Mouse (Mus musculus) erythroid progenitor cell, adult 5-6 weeks (primary cell): ENCODE measurements at regions not wholly inside any gene's neighbourhood (a gene's known extent, or its start where the extent isn't known, plus 50 kb on each side); places are given as distances from the start of the nearest gene placed in this dataset.
"Not testable (repeated sequence)": the region's sequence is repeated elsewhere in the genome, so short reads cannot be mapped to it uniquely, and the experiment has no call there.

Source experiments
- ATAC-seq: replicated peaks from 2 replicates; pipeline ENCODE4 v1.8.0; 2016; ENCODE audit warnings: moderate number of reproducible peaks, mild to moderate bottlenecking, moderate TSS enrichment, inconsistent platforms; ENCODE audit not compliant: poor library complexity, low FRiP score, severe bottlenecking

GRCm38 (mm10) chr13:102011965-102012364 lies 243.9 kb upstream of the Pik3r1 start:
- no peak for ATAC-seq

GRCm38 (mm10) chr13:102014514-102014913 lies 246.5 kb upstream of the Pik3r1 start:
- no peak for ATAC-seq

GRCm38 (mm10) chr13:102014958-102015357 lies 246.9 kb upstream of the Pik3r1 start:
- no peak for ATAC-seq

GRCm38 (mm10) chr13:102016518-102016917 lies 248.5 kb upstream of the Pik3r1 start:
- no peak for ATAC-seq

- ATAC-seq: no peak
These were observed 254.3 kb upstream of the Pik3r1 start for GRCm38 (mm10) chr13:102022273-102022672.

- ATAC-seq: no peak
These were observed 254.7 kb upstream of the Pik3r1 start for GRCm38 (mm10) chr13:102022757-102023156.

GRCm38 (mm10) chr13:102023624-102024023 lies 255.6 kb upstream of the Pik3r1 start:
- ATAC-seq: no peak

GRCm38 (mm10) chr13:102025138-102025537 lies 257.1 kb upstream of the Pik3r1 start:
- no peak for ATAC-seq

GRCm38 (mm10) chr13:102025547-102025946 lies 257.5 kb upstream of the Pik3r1 start:
- not testable (repeated sequence) for ATAC-seq

- ATAC-seq: no peak
These were observed 263.4 kb upstream of the Pik3r1 start for GRCm38 (mm10) chr13:102031416-102031815.

- ATAC-seq: no peak
These were observed 266.5 kb upstream of the Pik3r1 start for GRCm38 (mm10) chr13:102034484-102034883.

- no peak for ATAC-seq
These were observed 268.0 kb upstream of the Pik3r1 start for GRCm38 (mm10) chr13:102036001-102036400.

GRCm38 (mm10) chr13:102036819-102037624 lies 269.0 kb upstream of the Pik3r1 start:
- no peak for ATAC-seq

- no peak for ATAC-seq
These were observed 292.2 kb upstream of the Pik3r1 start for GRCm38 (mm10) chr13:102060213-102060612.

- no peak for ATAC-seq
These were observed 296.7 kb upstream of the Pik3r1 start for GRCm38 (mm10) chr13:102064590-102065273.

- no peak for ATAC-seq
These were observed 297.2 kb upstream of the Pik3r1 start for GRCm38 (mm10) chr13:102065274-102065640.

- ATAC-seq: no peak
These were observed 297.8 kb upstream of the Pik3r1 start for GRCm38 (mm10) chr13:102065796-102066195.

GRCm38 (mm10) chr13:102070740-102071139 lies 302.7 kb upstream of the Pik3r1 start:
- ATAC-seq: no peak

GRCm38 (mm10) chr13:102072366-102072765 lies 304.3 kb upstream of the Pik3r1 start:
- no peak for ATAC-seq

- ATAC-seq: no peak
These were observed 319.7 kb upstream of the Pik3r1 start for GRCm38 (mm10) chr13:102087766-102088165.

- no peak for ATAC-seq
These were observed 321.5 kb upstream of the Pik3r1 start for GRCm38 (mm10) chr13:102089551-102089950.
